Mouse (Mus musculus) erythroblast, embryonic 14.5 days (primary cell): ENCODE results near the gene Smpd3.

Experiments used
- GATA1 ChIP-seq: IDR thresholded peaks from 2 replicates; pipeline ENCODE4 v1.6.1; 2012; ENCODE audit warnings: low read length, inconsistent platforms, mixed read lengths
- TAL1 ChIP-seq: IDR thresholded peaks from 3 replicates; pipeline ENCODE4 v1.6.1; 2012; ENCODE audit warnings: low read length, inconsistent platforms, mixed read lengths

DNA sequence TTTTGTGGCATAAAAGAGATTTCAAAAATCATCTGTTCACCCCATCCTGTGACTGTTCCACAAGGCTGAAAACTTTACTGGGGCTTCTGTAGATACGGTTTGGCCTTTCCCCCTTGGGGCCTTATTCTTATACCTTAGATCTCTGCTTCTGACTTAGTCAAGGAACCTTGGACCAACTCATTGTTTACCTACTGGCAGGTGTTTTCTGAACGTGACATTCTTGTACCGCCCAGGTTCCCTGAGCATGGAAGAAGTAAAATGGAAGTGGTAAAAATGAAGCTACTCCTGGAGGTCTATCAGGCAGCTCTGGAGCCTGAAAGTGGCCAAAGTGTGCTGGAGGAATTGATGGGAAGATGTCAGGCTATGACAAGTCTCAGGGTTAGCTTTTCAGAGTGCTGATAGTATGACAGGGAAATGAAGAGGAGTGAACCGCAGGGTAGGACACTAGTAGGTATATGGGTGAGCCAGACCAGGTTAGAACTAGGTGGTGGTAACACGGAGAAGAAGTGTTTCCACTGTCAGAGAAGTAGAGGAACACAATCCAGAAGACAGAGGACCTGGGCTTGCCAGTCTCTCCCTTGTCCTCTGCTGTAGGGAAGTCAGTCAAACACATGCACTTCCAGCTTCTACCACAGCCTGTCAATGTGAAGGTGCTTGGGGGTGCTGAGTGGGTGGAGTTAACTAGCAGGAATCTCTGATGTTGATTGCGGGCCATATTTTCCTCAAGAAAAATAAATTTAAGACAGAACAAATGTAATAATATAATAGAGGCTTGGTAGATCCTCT, 22.2 kb downstream of the Smpd3 start:
- TF ChIP-seq TAL1 (no peak), GATA1 (no peak)
